Mouse (Mus musculus): ENCODE results near the gene Snai3. TPM values are rescaled to one million over a fixed set of nuclear protein-coding genes. Genes with fewer than 3 reads are reported as not detected.

The Snai3 gene
- total and polyA plus RNA-seq, 3 experiments = 0.06 TPM; not detected in 2

DNA sequence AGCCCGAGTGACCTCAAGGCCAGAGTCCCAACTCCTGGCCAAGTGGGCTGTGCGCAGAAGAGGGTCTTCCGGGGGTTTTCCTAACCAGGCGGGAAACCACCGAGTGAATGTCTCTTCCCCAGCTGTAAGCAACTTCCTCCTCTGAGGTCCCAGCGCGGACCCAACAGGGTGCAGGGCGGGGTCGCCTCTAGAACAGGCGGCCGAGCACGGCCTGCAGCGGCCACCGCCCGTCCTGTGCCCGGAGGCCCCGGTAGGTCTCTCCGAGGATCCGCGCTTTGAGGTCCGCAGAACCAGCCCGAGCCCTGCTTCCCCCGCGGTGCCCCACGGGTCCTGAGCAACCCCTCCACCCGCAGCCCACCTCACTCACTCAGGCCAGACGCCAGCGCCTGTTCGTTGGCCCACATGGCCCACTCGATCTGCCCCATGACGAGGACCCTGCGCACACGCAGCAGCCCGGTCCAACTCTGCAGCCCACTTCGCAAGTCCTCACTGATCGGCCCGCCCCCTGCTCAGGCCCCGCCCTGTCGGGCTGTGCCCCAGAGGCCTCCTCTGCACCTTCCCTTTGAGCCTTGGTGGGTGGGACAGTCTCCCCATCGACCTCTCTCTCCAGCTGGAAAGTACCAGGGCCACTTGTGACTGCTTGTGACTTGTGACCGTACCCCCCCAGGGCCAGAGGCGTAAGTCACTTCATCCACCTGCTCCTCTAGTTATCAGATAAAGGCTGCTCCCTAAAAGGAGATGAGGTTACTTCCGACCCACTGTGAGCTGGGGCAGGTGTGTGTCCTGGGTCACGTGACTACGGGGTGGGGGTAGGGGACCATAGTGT is 27.9 kb downstream of the Snai3 start, which contains the start of gene Cyba (continued):
- no peak for TF ChIP-seq JUND (IDR thresholded peaks at IDR 0.05; ENCODE audit: low read depth, low read length)
- no peak for TF ChIP-seq RAD21 (IDR thresholded peaks at IDR 0.05; ENCODE audit: low read depth, low read length)
- peak; percentile 73 for TF ChIP-seq NELFE (IDR thresholded peaks at IDR 0.05; ENCODE audit: low read depth, low read length)
- TF ChIP-seq UBTF (IDR thresholded peaks at IDR 0.05; ENCODE audit: borderline replicate concordance, insufficient read depth, low read depth, low read length) = no peak
- TF ChIP-seq POLR2A (IDR thresholded peaks at IDR 0.05; ENCODE audit: control insufficient read depth in 1 of 2, insufficient read depth in 1 of 2, low read depth in 1 of 2, low read length in 2 of 2, poor library complexity in 1 of 2) = peak; percentile 53 to 82; a peak in 3 of 4 replicates

DNA sequence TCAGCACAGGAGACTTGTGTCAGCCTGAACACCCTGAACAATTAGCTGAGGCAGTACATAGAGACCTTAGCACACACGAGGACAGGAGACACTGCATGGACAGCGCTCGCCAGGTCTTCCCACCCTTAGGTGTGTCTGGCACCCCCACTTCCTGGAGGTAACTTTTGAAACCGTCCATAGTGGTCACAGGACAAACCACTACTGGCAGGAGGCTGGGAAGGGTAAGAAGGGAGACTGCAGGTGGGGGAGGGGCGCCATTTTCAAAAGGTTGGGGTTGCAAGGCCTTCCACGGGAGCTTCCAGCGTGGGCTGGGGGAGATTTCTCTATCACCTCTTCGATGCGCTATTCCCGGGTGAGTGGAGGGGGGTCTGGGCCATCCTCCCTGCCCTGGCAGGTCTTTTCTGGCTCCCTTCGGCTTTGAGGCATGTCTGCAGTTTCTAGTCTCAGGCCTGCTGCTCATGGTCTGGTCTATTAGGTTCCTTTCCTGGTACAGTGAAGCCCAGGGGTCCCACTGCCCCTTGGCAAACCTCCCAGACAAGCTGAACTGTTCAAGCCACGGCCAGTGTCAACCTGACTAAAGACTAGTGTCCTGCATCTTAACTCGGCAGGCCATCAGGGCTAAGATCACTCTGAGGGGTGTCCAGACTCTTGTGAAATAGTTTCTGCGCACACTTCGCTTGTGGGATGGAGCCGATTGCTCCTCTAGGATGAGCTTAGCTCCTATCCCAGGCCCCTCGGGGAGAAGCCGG is 28.7 kb downstream of the Snai3 start:
- TF ChIP-seq BHLHE40 (IDR thresholded peaks at IDR 0.05; ENCODE audit: borderline replicate concordance, low read depth, low read length) (peak; percentile 20; the same call in 1 of the 2 replicates), ZKSCAN1 (IDR thresholded peaks at IDR 0.05; ENCODE audit: low read depth, low read length) (no peak), USF1 (IDR thresholded peaks at IDR 0.05; ENCODE audit: low read depth, low read length) (peak; percentile 2; the same call in 1 of the 2 replicates), EP300 (IDR thresholded peaks at IDR 0.05; ENCODE audit: low read depth in 1 of 2, low read length in 2 of 2) (peak in 1 of 2 experiments; percentile 15; a peak in 1 of 4 replicates), CHD1 (IDR thresholded peaks at IDR 0.05; ENCODE audit: low read depth, low read length) (peak; percentile 58; the same call in 1 of the 2 replicates), E2F4 (IDR thresholded peaks at IDR 0.05; ENCODE audit: borderline replicate concordance, low read depth, low read length) (0 out of 2 replicates have a peak, but pooled peaks have one; percentile 29), TBP (IDR thresholded peaks at IDR 0.05; ENCODE audit: low read depth, low read length) (0 out of 2 replicates have a peak, but pooled peaks have one; percentile 11), HCFC1 (IDR thresholded peaks at IDR 0.05; ENCODE audit: low read depth, low read length) (0 out of 2 replicates have a peak, but pooled peaks have one; percentile 31), MAX (IDR thresholded peaks at IDR 0.05; ENCODE audit: low read length) (no peak), ZNF384 (IDR thresholded peaks at IDR 0.05; ENCODE audit: low read depth, low read length) (no peak), ETS1 (IDR thresholded peaks at IDR 0.05; ENCODE audit: low read depth, low read length) (0 out of 2 replicates have a peak, but pooled peaks have one; percentile 10)
- Histone ChIP-seq H3K36me3 (ENCODE audit: control insufficient read depth in 1 of 2, insufficient read depth in 2 of 2, low read length in 2 of 2) (peaks cover 0 to 27% of the 10 kb centered on the region in 2 experiments; a peak in 2 of 4 replicates), H3K9ac (ENCODE audit: control insufficient read depth, low read depth, low read length, poor library complexity, severe bottlenecking) (peak overlapping the region; percentile 91), H3K27ac (ENCODE audit: control insufficient read depth, low read depth, low read length) (peak overlapping the region; percentile 73), H3K4me3 (ENCODE audit: control insufficient read depth in 1 of 2, insufficient read depth in 1 of 2, low read depth in 2 of 2, low read length in 2 of 2) (peak overlapping the region; percentile 63 to 86), H3K9me3 (replicated peaks; ENCODE audit: insufficient read depth, low read length) (no peaks in the 10 kb centered on the region), H3K27me3 (ENCODE audit: control insufficient read depth in 1 of 2, insufficient read depth in 2 of 2, low read length in 2 of 2) (no peaks in the 10 kb centered on the region), H3K79me2 (ENCODE audit: control insufficient read depth, insufficient read depth, low read length, poor library complexity) (peaks cover 26% of the 10 kb centered on the region), H3K4me1 (ENCODE audit: control insufficient read depth in 1 of 2, insufficient read depth in 2 of 2, low read length in 2 of 2) (peaks cover 10 to 34% of the 10 kb centered on the region in 2 experiments)
- peak; percentile 52 for DNase-seq (ENCODE audit: low read depth, low spot score)

Data from MEL (cell line).